Mouse (Mus musculus) right cerebral cortex, postnatal 36 days (tissue): ENCODE measurements around the gene Rpgr.

Experiments used
- DNase-seq, 2 experiments: peaks; one replicate each; pipeline ENCODE4 v3.0.0; 2022; ENCODE audit warnings: low spot score in 2 of 2, mixed read lengths in 1 of 2

The Rpgr gene

DNA sequence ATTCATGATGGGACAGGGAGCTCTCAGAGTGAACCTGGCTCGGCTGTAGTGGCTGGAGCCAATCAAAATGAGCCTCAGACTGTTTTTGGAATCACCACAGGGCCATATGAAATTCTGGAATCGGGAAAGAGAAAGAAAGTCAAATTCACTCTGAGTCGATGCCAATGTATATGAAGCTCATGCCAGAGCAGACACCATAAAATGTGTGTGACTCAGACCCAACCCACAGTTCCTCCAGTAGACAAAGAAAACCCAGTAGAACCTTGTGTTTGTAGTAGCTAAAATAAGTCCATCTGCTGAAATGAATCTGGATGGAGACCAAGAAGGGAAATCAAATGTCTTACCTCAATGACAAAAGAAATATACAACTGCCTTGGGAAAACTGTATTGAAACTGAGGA, 142.8 kb downstream of the Rpgr start:
- DNase-seq = no peak

DNA sequence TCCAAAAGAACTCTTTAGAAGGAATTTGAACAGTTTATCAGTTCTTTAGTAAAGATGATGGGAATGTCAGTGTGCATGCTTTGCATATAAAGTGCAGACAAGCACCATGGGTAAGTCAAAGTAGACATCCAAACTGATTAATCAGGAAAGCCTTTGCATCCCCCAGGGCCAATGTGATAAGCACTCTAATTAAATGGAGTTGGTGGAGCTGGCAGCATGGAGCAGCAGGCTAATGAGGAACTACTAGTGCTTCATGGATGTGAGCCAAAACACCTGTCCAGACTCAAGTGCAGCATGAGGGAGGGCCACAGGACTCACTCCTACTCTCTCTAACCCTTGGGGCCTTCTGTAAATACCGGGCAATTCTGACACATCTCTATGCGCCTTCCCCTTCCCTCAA, 145.2 kb downstream of the Rpgr start:
- DNase-seq = no peak

DNA sequence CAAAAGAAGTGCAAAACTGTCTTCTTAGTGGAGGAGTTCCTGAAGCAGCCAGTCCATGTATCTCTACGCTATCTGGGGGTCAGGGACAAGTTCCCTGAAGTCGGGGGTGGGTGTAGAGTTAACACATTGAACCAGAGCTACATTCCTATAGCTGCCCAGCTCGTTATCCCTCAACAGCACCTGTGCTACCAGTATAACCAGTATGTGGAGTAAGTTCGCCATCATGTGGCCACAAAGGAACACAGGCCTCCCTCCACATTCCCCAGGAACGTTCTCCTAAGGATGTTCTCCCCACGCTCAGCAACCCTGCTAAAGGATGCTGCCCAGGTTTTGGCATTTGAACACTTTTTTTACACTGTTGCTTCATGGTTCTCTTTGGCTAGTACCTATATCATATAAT, 146.0 kb downstream of the Rpgr start:
- DNase-seq = peak in 1 of 2 experiments; percentile 21

DNA sequence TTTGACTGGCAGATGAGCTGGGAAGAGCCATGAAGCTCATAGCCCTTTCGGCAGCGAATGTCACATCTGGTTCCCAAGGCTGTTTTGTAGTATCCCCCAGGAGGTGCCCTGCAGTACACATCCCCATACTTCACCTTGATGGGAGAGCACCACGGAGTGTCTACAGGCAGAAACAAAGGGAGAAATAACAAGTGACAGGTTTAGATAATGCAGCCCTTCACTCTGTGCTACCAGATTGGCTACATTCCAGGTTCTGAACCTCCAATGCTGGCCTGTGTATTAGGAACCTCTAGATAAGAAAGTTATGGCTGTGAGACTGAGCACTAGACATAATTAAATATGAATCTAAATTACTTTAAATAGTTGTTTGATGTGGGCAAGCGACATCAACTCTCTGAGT, 147.3 kb downstream of the Rpgr start:
- DNase-seq = no peak

DNA sequence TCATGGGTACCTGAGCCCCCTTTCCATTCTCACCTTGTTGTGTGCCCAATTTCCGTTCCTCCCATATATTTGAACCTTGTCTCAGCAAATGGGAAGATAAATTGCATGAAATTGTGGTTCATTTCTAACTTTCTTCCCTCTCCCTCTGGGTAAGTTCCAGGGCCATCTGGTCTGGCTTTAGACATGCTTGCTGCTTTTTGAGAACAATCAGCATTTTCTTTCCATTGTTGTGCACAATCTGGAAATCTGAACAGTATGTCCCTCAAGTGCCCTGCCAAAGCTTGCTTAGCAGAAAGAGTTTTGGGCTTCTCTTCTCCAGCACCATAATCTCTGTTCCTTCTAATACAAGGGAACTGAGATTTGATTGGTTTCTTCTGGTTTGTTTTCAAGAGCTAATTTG, 152.9 kb downstream of the Rpgr start:
- DNase-seq = no peak

DNA sequence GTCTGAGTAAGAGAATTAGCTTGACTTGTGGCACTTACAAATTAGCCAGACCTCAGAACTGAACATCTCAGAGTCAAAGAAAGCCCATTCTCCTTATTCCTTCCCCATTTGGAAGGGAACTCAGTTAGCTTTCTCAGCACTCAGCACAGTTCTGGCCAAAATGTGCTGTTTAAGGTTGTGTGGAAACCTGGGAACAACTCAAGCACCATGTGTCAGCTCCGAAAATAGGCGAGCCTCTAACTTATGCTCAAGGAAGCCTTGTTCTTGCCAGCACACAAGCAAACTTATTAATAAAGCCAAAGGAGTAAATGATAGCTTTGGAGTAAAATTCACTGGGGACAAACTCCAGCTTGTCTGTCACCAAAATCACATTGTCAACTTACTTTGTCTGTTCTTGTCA, 153.4 kb downstream of the Rpgr start:
- no peak for DNase-seq

DNA sequence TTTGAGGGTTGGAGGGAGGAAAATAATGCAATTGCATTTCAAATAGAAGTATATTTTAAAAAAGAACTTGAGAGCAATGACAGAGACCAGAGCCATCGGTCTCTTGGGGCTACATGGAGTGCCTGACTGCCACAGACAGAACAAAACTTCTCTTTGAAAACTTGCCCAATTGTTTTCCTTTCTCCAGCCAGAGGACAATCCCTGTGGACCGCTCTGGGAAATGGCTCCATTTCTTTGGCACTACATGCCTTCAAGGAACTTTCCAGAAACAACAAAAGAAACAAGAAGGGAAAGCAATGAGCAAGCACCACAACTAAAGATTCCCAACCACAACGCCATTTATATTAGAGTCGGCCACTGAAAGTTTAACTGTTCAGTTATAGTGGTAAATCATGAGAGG, 154.5 kb downstream of the Rpgr start:
- DNase-seq = no peak

DNA sequence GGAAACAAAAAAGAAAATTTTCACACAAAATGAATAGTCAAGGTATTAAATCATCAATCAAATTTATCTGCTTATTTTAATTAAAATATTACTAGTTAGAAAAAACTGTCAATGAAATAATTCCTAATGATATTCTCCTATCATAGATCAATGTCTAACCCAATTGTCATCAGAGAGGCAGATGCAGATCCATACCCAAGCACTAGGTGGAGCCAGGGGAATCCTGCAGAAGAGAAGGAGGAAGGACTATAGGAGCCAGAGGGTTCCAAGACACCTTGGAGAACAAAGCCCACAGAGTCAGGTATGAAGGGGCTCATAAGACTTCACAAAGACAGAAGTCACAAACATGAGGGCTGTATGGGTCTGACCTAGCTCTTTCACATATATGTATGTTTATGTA, 182.1 kb downstream of the Rpgr start:
- DNase-seq = no peak
